Mouse (Mus musculus) embryonic fibroblast, embryonic 13.5 days (primary cell): Measurements from ENCODE around the gene Espnl. TPM values are rescaled to one million over a fixed set of nuclear protein-coding genes. Genes with fewer than 3 reads are reported as not detected.

ENCODE experiments used
- H3K27ac ChIP-seq: 2 replicates; pipeline ENCODE4 v1.5.1; 2012; ENCODE audit warnings: low read length, control low read depth, inconsistent platforms; ENCODE audit not compliant: insufficient read depth
- H3K4me1 ChIP-seq: 2 replicates; pipeline ENCODE4 v1.6.1; 2011; ENCODE audit warnings: low read length; ENCODE audit not compliant: control insufficient read depth, insufficient read depth
- H3K4me3 ChIP-seq: 2 replicates; pipeline ENCODE4 v1.5.1; 2011; ENCODE audit warnings: mild to moderate bottlenecking, control low read depth, low read length; ENCODE audit not compliant: insufficient read depth
- CTCF ChIP-seq: IDR thresholded peaks from 2 replicates; pipeline ENCODE4 v1.5.1; 2011; ENCODE audit warnings: mild to moderate bottlenecking, control low read depth, low read length, moderate library complexity, borderline replicate concordance; ENCODE audit not compliant: insufficient read depth
- POLR2A ChIP-seq: IDR thresholded peaks from 2 replicates; pipeline ENCODE4 v1.6.1; 2011; ENCODE audit warnings: low read depth, mild to moderate bottlenecking, control low read depth, low read length, moderate library complexity
- polyA plus RNA-seq: library from polyadenylated mRNA; stranded (reverse); fragments of >200 nt; gene quantifications from 2 replicates; pipeline ENCODE4 v1.2.4, GENCODE M21; 2011; ENCODE audit warnings: low read depth; ENCODE audit not compliant: missing spikeins, insufficient read length

The Espnl gene
- polyA plus RNA-seq, 1 experiment, result not detected

DNA sequence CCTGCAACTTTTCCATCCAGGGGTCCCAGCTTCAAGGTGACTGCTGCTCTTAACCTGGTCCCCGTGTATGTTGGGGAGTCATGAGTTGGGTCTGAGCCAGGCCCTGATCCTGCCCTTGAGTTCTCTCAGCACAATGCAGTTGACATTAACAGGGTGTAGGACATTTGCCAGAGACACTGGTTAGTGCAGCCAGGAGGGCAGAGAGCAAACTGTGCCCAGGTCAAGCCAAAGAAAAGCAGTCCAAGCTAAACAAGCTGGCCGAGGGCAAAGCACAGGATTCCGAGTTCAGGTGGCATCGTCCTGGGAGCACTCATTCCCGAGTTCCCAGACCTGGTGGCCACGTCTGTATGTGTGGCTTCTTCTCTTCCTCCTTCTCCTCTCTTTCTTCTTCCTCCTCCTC, 4.2 kb upstream of the Espnl start:
- TF ChIP-seq POLR2A, result no peak
- no peak for TF ChIP-seq CTCF
- H3K4me3 ChIP-seq, result no peak overlapping the region

DNA sequence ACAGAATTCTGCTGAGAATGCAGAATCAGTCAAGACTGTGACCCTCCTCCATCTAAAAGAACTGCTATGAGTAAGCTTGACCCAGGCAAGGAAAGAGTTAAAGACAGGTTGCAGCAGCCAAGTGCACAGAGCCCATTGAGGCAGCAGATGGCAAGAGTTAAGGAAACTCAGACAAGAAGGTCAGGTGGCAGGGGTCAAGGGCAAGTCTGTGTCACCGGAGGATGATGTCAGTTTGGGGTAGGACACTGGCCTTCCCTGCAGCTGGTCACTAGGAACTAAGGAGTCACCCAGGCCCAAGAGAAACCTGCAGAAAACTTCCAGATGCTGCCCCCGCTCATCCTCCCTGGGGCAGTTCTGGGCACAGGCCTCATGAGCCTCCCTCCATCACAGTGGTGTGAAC, 2.8 kb downstream of the Espnl start:
- TF ChIP-seq POLR2A (no peak), CTCF (no peak)
- no peak overlapping the region for H3K4me3 ChIP-seq
- no peaks in the 10 kb centered on the region for H3K4me1 ChIP-seq
- no peak overlapping the region for H3K27ac ChIP-seq

More for the DNA sequence above, 4.2 kb upstream of the Espnl start:
- H3K4me1 ChIP-seq, result no peaks in the 10 kb centered on the region
- no peak overlapping the region for H3K27ac ChIP-seq

DNA sequence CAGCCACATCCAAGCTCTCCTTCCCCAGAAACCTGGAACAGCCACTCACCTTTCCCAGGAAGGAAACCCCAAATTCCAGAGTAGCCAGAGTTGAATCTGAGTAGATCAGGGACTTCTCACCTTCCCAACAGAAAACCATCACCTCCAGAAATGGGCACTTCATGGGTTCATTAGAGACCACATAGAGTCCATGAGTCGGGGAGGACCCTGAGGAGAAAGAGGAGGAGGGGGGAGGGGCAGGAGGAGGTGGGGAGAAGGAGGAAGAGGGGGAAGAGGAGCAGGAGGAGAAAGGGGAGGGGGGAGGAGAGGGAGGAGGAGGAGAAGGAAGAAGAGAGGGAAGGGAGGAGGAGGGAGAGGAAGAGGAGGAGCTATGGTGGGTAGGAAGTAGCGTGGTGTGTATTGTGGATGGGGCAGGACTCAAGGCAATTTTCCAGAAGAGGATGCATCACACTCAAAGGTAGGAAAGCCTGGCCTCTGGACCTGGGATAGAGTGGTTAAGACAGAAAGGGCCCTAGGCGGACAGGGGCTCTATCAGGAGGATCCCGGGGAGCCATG, 3.7 kb downstream of the Espnl start:
- Histone ChIP-seq H3K27ac (no peak overlapping the region), H3K4me3 (no peak overlapping the region), H3K4me1 (no peaks in the 10 kb centered on the region)
- TF ChIP-seq POLR2A (no peak), CTCF (no peak)

DNA sequence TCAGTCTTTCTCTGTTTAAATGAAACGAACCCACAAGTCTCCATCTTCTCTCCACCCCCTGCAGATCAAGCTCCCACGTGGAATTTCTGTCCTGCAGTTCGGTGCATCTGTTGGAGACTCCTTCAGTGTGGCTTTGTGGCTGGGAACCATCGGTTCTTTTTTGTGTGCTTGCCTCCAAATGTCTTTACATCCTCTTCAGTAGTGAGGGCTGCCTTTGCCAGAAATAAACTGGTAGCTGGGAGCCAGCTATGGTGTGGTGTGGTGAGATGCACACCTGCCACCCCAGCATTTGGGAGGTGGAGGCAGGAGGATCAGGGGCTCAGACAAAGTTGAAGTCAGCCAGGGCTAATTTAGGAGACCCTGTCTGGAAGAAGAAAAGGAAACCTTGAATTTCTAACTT, 10.2 kb downstream of the Espnl start:
- H3K27ac ChIP-seq, result no peak overlapping the region
- no peaks in the 10 kb centered on the region for H3K4me1 ChIP-seq
- TF ChIP-seq CTCF (no peak), POLR2A (no peak)
- H3K4me3 ChIP-seq, result no peak overlapping the region

DNA sequence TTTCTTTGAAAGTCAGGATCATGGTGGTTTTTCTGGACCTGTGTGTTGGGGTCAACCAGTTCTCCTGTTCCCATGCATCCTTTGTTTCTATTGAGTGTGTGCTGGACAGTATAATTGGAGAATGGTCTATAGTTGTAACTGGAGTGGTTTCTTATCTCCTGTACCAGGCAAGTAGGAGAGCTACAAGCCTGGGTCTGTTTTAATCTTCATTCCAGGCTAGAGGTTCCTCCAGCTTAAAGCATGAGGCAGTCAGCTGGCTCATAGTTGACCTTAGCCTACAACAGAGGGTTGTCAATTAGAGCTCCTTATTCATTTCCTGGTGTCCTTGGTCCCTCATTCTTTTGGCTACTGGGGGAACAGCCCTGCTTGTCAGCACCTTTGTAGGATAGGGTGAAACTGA, 11.7 kb downstream of the Espnl start:
- no peak for TF ChIP-seq POLR2A
- no peak for TF ChIP-seq CTCF
- Histone ChIP-seq H3K4me3 (no peak overlapping the region), H3K27ac (no peak overlapping the region), H3K4me1 (no peaks in the 10 kb centered on the region)

DNA sequence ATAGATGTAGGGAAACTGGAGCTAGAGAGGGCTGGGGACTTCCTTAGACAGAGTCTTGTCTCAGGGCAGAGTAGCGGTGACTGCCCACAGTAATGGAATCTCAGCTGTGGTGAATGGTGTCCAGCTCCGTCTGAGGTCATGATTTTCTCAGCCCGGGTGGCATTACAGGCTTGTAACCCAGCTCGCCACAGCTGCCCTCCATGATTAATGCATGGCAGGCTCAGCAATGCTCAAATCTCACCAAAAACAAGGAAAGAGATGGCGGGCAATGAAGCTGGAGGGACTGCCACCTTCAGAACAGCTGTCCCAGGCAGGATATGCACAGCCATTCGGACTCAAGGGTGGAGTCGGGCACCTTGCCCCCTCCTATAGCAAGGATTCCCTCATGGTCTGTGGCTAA, 15.5 kb downstream of the Espnl start:
- no peak overlapping the region for H3K27ac ChIP-seq
- no peaks in the 10 kb centered on the region for H3K4me1 ChIP-seq
- H3K4me3 ChIP-seq, result no peak overlapping the region
- no peak for TF ChIP-seq CTCF
- TF ChIP-seq POLR2A, result no peak

DNA sequence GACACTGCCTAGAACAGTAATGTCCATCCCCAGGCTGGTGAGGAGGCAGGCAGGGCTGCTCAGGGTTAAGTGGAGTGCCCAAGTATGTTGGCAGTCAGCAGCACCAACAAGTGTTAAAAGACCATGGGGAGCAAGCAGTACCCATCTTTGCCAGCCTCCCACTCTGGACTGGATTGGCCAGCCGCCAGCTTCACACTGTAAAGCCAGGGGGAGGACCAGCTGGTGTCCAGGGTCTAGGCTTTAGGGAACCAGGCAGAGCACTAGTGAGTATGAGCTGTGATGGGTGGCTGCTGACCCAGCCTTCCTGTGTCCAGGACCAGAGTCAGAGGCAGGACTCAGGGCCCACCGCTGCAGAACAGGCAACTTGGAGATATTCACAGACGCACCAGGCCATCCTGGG, 22.1 kb downstream of the Espnl start:
- H3K4me1 ChIP-seq, result no peaks in the 10 kb centered on the region
- H3K4me3 ChIP-seq, result no peak overlapping the region
- no peak overlapping the region for H3K27ac ChIP-seq
- TF ChIP-seq POLR2A, result no peak
- TF ChIP-seq CTCF, result no peak

DNA sequence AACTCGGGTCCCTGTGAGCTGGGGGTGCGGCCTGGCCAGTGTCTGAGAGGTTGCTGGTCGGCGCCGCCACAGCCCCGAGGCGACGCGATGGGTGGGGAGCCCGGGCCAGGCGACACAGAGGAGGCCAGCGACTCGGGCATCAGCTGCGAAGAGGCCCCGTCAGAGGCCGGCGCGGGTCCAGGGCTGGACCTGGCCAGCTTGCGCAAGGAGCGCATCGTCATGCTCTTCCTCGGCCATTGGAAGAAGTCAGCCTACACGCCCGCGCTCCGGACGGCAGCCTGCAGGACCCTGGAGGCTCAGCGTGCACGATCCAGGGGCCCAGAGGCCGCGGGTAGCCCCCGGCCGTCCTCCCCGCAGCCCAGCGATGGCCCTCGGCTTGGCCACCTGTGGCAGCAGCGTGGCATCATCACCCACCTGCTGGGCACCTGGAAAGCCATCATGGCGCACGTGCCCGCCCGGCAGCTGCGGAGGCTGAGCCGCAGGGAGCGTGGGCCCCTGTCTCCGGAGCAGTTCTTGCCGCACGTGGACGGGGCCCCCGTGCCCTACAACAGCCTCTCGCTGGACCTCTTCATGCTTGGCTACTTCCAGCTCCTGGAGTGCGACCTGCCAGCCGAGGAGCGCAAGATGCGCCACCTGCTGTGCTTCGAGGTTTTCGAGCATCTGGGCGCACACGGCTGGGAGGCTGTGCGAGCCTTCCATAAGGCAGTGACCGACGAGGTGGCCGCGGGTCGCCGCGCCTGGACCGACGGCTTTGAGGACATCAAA, 23.2 kb downstream of the Espnl start:
- H3K4me1 ChIP-seq, result no peaks in the 10 kb centered on the region
- H3K27ac ChIP-seq, result no peak overlapping the region
- no peak overlapping the region for H3K4me3 ChIP-seq
- TF ChIP-seq POLR2A (no peak), CTCF (peak; percentile 62; the same call in 1 of the 2 replicates)

DNA sequence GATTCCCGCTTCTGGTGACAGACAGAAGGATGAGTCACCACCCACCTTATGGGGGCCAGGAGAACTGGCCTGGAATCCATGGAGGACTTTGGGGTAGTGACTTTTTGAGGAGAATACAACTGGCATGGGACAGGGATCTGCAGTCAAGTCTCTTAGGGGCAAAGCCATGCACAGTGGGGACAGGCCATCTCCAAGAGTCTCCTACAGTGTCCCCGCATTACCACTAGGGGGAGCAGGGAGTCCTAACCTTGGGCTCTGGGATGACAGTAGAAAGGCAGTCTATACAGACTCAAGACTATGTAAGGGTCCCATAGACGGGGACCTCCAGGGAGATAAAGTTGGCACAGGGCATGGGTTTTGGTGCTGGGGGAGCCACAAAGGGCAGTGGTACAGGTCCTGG, 25.0 kb downstream of the Espnl start:
- H3K27ac ChIP-seq, result no peak overlapping the region
- H3K4me3 ChIP-seq, result no peak overlapping the region
- H3K4me1 ChIP-seq, result 0 out of 2 replicates have a peak, but pooled peaks cover 7% of the 10 kb centered on the region
- TF ChIP-seq POLR2A (no peak), CTCF (peak; percentile 76; the same call in 1 of the 2 replicates)

DNA sequence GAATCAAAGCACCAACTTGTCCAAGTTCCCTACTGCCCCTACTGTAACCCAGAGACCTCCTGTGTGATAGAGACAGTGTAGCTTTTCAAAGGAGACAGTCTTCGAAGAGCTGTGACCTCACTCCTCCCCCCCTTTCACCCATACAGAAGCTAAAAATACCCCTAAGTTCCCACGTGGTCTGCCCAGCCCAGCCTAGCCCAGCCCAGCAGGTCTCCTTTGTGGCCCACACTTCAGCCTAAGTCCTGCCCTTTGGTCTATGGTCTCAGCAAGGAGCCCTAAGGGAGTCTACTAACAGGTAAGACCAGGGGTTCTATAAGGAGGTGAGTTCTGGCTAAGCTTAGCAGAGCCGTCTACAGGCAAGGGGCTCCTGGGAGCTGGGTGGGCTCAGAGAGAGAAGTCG, 29.0 kb downstream of the Espnl start, which contains the start of gene Klhl30:
Gene Klhl30, plus strand, starts transcription at position 176 of the 400 bp plus-strand sequence.
- no peak within 1 kb of the TSS for H3K27ac ChIP-seq
- TF ChIP-seq POLR2A (no peak), CTCF (no peak)
- peaks cover 16% of the 10 kb centered on the region for H3K4me1 ChIP-seq
- H3K4me3 ChIP-seq, result no peak within 1 kb of the TSS

DNA sequence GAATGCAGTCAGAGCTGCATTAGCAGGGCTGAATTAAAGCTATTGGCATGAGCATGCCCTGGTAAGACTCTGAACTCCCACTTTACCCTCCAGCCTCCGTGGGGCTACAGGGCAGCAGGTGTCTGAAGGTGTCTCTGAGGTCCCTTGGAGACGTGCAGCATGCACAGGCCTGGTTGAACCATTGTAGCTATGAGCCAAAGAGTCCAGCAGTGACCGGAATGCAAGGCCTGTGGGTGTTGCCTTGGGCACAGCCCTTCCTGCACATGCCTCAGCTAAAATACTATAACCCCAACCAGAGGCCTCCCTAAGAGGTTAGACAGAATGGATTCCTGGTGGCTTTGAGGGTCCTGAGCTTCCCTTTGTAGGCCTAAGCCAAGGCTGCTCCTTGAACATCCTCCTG, 29.4 kb downstream of the Espnl start:
- no peak for TF ChIP-seq POLR2A
- no peak for TF ChIP-seq CTCF
- Histone ChIP-seq H3K27ac (no peak overlapping the region), H3K4me1 (peaks cover 18% of the 10 kb centered on the region), H3K4me3 (no peak overlapping the region)
